Mouse (Mus musculus) embryonic fibroblast, embryonic 13.5 days (primary cell): ENCODE data around the gene Pi4k2b.

Experiments used
- CTCF ChIP-seq: IDR thresholded peaks from 2 replicates; pipeline ENCODE4 v1.5.1; 2011; ENCODE audit warnings: mild to moderate bottlenecking, control low read depth, low read length, moderate library complexity, borderline replicate concordance; ENCODE audit not compliant: insufficient read depth
- POLR2A ChIP-seq: IDR thresholded peaks from 2 replicates; pipeline ENCODE4 v1.6.1; 2011; ENCODE audit warnings: low read depth, mild to moderate bottlenecking, control low read depth, low read length, moderate library complexity

DNA sequence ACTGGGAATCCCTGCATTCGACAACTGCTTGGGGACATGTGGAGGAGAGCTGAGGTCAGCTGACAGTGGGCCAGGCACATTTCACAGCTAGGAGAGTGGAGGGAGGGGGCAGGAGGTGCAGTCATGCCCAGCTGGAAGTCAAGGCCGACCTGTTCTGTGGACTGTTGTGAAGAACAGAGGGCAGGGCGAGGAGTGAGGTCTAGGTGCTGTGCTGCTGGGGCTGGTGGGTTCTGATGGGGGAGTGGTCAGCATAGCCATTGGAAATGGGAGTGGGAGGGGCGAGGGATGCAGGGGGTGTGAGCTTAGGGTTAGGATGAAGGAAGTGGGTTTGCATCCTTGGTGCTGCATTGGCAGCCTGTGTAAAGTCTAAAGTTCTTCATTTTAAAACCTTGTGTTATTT lies 64.4 kb downstream of the Pi4k2b start:
- TF ChIP-seq CTCF = no peak
- no peak for TF ChIP-seq POLR2A
